Mouse (Mus musculus) small intestine, adult 2 months (tissue): Measurements from ENCODE around the gene Tram2.

Source experiments
- CTCF ChIP-seq: fragments of 200-500 bp; IDR thresholded peaks from 2 replicates; pipeline ENCODE4 v1.5.1; 2012; ENCODE audit warnings: low read depth, mild to moderate bottlenecking, control low read depth, inconsistent platforms, low read length, moderate library complexity, mixed read lengths; ENCODE audit not compliant: insufficient replicate concordance, insufficient read length; ENCODE audit errors: extremely low read depth
- POLR2A ChIP-seq: fragments of 200-500 bp; IDR thresholded peaks from 2 replicates; pipeline ENCODE4 v1.6.1; 2012; ENCODE audit warnings: low read depth, mild to moderate bottlenecking, control low read depth, inconsistent platforms, low read length, moderate library complexity

- no peak for TF ChIP-seq POLR2A
- TF ChIP-seq CTCF: no peak
These were observed 124.2 kb downstream of the Tram2 start for GRCm38 (mm10) chr1:20954876-20955275.
